Mouse (Mus musculus) megakaryocyte, adult 5-6 weeks (primary cell): Measurements from ENCODE around the gene Nhsl1. TPM values are rescaled to one million over a fixed set of nuclear protein-coding genes. Genes with fewer than 3 reads are reported as not detected.

Experiments used
- ATAC-seq: 2 replicates; pipeline ENCODE4 v1.8.0; 2016; ENCODE audit warnings: mild to moderate bottlenecking, inconsistent platforms; ENCODE audit not compliant: poor library complexity, severe bottlenecking
- total RNA-seq, 2 experiments: library from RNA; stranded (forward) in 1 of 2; stranded (reverse) in 1 of 2; fragments of 153-499, 151-499 nt in 1 of 2; fragments of 221-1000, 200-1000 nt in 1 of 2; gene quantifications; 2 replicates each; pipeline versions ENCODE4 v1.2.3 to v1.2.4; 2015 to 2017

Nhsl1 gene
- total RNA-seq, 2 experiments from 2014 or later: 0.04 to 1.1 TPM

GRCm38 (mm10) chr10:18341444-18342196 is 22.8 kb downstream of the Nhsl1 start:
- ATAC-seq: no peak

- ATAC-seq: no peak
Measured at GRCm38 (mm10) chr10:18347231-18347630, 28.4 kb downstream of the Nhsl1 start.

- ATAC-seq: no peak
Measured at GRCm38 (mm10) chr10:18350781-18351180, 32.0 kb downstream of the Nhsl1 start.

DNA sequence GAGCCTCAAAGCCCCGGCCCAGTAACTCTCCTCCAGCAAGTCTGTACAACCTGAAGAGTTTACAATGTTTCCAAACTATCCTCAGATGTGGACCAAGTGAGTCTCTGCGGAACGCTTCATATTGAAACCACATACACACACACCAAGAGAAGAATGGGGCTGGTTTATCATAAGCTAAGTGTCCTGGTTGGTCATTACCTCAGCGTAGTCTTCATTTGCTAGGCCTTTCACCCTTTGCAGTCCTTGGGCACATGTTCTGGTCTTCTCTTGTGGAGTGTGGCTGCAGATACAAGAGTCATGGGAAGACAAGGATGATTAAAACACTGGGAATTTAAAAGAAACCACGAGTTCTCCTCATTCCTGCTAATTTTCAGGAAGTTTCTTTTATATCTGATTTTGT is 34.2 kb downstream of the Nhsl1 start:
- no peak for ATAC-seq

GRCm38 (mm10) chr10:18354103-18354502 is 35.3 kb downstream of the Nhsl1 start:
- no peak for ATAC-seq

DNA sequence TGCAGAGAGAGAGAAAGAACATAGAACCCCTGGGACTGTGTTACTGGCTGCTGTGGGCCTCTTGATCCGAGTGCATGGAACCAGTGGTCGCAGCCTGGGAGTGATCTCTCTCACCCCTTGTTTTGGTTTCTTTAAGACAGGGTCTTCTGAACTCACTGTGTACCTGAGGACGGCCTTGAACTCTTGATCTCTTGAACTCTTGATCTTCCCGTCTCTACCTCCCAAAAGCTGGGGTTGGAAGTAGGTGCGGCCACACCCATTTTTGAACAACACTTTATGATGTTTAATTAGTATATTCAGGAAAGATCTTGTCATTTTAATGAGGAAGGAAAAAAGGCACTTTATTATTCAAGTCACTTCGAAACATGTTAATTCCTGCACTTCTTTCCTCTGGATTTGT is 37.7 kb downstream of the Nhsl1 start:
- no peak for ATAC-seq

DNA sequence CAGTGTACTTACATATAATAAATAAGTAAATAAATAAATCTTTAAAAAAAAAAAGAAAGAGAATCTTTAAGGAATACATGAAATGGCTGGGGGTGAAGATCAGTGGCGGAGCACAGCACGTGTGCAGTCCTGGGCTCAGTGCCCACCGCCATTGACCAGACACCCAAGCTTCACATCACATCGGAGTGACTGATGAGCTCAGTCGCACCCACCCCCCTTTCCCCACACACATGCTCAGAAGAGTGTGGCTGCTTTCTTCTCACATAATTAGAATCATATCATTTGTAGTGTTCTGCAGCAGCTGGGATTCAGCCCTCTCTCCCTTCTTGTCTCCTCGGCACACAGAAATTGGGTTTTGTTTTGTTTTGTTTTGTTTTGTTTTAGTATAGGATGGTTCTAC is 38.4 kb downstream of the Nhsl1 start:
- no peak for ATAC-seq

- ATAC-seq: no peak
Measured at GRCm38 (mm10) chr10:18358461-18358860, 39.7 kb downstream of the Nhsl1 start.

DNA sequence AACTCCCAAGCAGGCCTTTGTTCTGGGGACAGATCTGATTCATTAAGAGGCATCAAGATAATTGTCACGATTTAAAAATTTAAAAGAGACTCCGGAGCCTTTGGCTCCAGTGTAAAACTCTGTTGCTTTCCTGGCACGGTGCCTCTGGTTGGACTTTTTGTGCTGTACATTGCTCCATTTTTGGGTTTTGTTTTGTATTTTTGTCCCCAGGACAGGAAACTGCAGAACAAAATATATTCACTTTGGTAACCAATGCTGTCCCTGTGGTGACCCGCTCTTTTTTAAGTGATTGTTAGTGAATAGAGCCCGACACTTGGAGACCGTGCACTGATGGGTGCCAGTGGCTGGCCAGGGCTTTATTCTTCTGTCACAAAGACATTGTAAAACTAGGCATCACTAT is 41.4 kb downstream of the Nhsl1 start:
- no peak for ATAC-seq

GRCm38 (mm10) chr10:18365432-18365831 is 46.6 kb downstream of the Nhsl1 start:
- no peak for ATAC-seq

GRCm38 (mm10) chr10:18366697-18367096 is 47.9 kb downstream of the Nhsl1 start:
- no peak for ATAC-seq

DNA sequence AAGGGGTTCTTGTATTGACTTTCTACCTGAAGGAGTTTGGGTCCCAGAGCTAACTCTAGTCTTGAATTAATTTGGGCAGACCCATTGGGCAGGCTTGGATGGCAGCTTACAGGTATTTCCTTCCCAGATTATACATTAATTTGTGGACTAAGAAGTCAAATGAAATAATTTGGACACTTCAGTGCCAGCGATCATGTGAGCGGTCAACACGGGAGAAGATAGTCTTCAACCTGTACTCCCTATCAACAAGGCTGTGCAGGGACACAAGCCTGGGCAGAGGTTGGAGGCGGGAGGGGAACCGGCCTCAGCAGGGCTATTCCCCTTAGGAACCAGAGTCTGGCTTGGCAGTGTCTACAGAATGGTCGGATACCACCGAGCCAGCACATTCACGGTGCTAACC is 49.3 kb downstream of the Nhsl1 start:
- no peak for ATAC-seq

DNA sequence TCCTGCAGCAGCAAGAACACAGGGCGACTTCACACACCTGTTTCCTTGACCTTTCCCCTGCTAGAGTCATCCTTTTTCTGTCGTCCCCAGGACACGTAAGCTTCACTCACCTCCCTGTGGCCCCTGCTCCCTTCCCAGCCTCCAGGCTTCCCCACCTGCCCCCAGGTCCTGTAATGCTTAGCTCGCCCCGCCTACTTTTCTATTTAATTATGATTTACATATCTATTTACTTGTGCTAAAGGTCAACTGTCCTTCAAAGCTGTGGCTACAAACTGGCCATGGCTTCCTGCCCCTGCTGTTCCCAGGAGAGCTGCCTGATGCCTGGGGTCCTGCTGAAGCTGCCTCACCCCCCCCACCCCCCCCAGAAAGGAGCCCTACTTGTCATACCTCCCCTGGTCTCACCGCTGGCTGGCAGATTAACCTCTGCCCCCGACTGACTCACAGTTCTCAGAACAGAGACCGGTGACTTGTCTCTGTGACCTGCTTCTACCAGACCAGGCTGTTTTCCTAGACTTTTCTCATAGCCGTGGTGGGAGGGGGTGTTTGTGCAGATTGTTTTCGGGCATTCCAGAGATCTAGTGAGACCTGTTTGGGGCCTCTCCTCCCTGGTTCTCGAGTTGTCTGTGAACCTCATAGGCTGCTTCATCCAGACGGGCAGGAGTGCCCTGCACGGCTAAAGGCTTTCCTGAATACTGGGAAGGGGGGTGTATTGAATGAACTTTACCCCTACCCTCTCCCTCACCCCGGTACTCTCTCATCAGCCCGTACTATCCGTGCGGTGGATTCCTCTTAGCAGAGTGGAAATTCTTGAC is 51.9 kb downstream of the Nhsl1 start:
- ATAC-seq: no peak

- ATAC-seq: no peak
Measured at GRCm38 (mm10) chr10:18371866-18372265, 53.1 kb downstream of the Nhsl1 start.

DNA sequence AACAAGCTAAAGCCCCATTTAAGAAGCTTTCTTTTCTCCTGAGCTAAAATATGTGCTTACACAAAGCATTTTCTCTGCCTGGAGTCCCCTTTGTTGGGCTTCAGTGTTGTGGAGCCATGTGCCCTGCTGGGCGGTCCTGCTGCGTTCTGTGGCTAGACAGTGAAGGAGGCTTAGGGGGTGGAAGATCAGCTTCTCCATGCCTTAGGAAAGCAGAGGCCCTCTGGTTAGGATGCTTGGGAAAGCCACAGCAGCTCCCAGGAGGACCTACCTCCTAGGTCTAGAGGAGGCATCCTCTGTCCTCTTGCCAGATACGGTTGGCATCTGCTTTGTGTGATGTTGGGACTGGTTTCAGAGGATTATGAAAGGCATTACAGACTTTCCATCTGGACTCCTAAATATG is 56.5 kb downstream of the Nhsl1 start:
- ATAC-seq: no peak

GRCm38 (mm10) chr10:18384766-18385165 is 66.0 kb downstream of the Nhsl1 start:
- ATAC-seq: no peak

- ATAC-seq: no peak
Measured at GRCm38 (mm10) chr10:18386224-18386623, 67.4 kb downstream of the Nhsl1 start.

- ATAC-seq: no peak
Measured at GRCm38 (mm10) chr10:18388784-18389575, 70.2 kb downstream of the Nhsl1 start.

- ATAC-seq: no peak
Measured at GRCm38 (mm10) chr10:18390004-18390403, 71.2 kb downstream of the Nhsl1 start.

DNA sequence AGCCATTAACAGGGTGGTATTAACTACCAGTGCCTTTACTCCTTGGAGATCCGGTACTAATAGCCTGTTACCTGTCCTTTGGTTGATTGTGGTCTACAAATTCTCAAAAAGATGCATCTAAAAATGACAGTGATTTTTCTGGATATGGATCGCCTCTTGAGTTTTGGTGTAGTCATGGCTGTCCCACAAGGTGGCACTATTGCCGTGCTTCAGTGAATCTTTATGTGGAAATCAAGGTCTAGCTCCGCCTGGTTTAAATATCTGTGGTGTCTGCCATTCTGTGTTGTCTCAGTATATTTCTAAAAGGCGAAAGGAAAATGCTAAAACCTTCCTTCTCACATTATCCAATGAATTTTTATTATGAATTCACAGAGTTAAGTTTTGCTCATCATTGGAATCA is 72.8 kb downstream of the Nhsl1 start:
- no peak; the same call in 1 of the 2 replicates for ATAC-seq

GRCm38 (mm10) chr10:18392268-18392667 is 73.5 kb downstream of the Nhsl1 start:
- no peak for ATAC-seq
